Mouse (Mus musculus): ENCODE results near the gene Sgk2.

The Sgk2 gene

DNA sequence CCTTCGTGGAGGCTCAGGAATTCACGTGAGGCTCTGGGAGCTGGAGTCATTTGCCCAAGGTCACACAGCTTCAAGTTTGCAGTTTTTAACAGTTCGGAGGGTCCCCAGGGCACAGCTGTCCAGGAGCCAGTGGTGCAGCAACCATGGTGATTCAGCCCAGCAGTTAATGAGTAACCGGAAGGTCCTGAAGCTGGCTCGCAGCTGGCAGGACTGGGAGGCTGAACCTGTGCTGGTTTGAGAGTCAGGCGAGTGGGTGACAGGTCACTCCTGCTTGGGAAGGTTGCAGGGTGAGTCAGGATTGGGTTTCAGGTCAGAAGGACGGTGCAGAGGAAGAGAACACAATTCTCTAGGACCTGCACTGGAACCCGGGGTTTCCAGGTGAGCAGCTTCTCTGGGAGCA, at the start of gene Sgk2:
TSS of gene Sgk2 (plus strand) at position 113 of the 400 bp plus-strand sequence.
- DNase-seq (ENCODE audit: low read depth, low spot score) = no peak

- no peak for DNase-seq (ENCODE audit: low read depth, low spot score)
Measured at GRCm38 (mm10) chr2:162939562-162939961, 47.6 kb upstream of the Sgk2 start.

- DNase-seq (ENCODE audit: low read depth, low spot score) = no peak
Measured at GRCm38 (mm10) chr2:162943148-162943846, 43.8 kb upstream of the Sgk2 start, which contains the start of gene L3mbtl1. L3mbtl1 (plus strand) TSS chr2:162943472.

DNA sequence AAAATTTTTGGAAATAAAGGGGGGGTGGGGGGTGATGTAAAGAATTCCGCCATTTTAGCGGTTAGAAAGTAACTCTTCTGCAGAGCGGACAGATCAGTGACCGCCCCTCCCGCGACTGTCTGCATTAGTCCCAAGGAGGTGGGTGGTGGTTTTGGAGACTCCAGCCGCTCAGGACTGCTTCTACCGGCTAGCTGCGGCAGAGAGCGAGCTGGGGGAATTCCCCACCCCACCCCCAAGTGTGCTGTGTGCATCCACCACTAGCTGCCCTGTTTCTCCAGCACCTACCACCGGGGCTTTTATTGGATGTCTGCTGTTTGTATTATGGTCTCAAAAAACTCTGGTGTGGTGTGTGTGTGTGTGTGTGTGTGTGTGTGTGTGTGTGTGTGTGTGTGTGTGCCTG, 43.2 kb upstream of the Sgk2 start:
- no peak for DNase-seq (ENCODE audit: low read depth, low spot score)

DNA sequence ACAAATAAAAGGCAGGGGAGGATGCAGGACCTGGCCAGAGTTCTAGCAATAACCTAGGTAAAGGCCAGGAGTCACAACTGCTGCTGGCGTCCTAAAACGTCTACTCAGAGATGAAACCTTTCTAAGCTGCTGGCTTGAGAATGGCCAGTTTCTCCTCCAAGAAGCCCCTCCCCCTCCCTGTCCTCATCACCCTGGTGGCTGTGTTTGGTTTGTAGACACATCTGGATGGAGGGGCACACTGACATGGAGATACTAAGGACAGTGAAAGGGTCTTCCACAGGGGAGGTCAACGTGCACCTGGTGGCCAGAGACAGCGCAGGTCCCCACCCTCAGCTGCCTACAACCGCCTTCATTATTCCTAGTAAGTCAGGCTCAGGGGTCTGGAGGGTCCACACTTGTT, 40.2 kb upstream of the Sgk2 start:
- no peak for DNase-seq (ENCODE audit: low read depth, low spot score)

DNA sequence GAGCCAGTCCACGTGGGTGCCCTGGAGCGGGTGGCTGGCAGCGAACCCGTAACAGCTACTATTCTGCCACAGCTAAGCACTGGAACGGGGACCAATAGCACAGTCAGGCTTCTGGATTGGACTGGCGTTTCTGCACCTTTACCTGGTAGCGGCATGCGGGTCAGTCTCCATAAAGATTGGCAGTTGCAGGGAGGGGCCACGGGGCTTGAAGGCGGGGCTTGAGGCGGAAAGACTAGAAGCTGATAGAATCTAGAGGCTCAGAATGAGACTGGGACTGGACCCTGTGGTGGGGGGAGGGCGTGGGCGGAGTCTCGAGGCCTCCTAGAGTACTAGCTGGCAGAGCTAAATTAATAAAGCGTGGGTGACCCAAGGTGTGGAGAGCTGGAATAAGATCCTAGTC, 39.4 kb upstream of the Sgk2 start:
- DNase-seq (ENCODE audit: low read depth, low spot score) = no peak

GRCm38 (mm10) chr2:162948221-162948620, 38.9 kb upstream of the Sgk2 start:
- DNase-seq (ENCODE audit: low read depth, low spot score) = no peak

GRCm38 (mm10) chr2:162950776-162951175, 36.4 kb upstream of the Sgk2 start:
- DNase-seq (ENCODE audit: low read depth, low spot score) = no peak

GRCm38 (mm10) chr2:162956843-162957242, 30.3 kb upstream of the Sgk2 start:
- no peak for DNase-seq (ENCODE audit: low read depth, low spot score)

GRCm38 (mm10) chr2:162961321-162961720, 25.8 kb upstream of the Sgk2 start:
- DNase-seq (ENCODE audit: low read depth, low spot score) = no peak

DNA sequence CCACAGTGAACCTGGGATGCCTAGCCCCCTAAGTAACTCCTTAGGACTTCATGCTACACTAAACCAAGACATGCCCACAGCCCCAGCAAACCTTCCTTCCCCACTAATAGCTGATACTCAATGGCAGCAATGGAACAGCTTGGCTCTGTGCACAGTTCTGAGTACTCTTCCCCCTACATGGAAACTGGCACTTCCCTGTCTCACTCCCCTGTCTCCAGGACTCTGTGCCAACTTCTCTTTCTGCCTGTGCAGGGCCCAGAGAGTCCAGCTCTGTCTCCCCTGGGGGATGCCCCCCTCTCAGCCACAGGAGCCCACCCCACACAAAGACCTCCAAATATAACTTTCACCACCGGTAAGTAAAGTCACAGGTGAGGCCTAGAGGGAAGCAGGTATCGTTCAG, 20.4 kb upstream of the Sgk2 start:
- DNase-seq (ENCODE audit: low read depth, low spot score) = no peak

GRCm38 (mm10) chr2:162968357-162968756, 18.8 kb upstream of the Sgk2 start:
- DNase-seq (ENCODE audit: low read depth, low spot score) = no peak

DNA sequence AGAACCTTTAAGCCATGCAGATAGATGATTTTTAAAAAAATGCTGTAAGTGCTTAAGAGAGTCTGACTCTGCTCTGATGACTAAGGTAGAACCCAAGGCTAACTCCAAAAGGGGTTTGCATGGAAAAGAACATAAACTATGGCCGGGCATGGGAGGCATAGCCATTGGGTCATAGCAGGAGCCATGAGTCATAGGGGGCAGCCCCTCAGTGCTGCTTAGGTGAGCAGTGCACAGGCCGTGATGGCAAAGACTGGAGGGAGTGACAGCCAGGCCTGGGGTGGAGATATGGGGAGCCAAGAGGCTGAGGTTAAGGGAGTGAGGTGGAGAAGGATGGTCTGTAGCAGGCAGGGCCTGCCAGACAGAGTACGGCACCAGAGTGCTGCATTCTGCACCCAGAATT, 18.0 kb upstream of the Sgk2 start:
- DNase-seq (ENCODE audit: low read depth, low spot score) = no peak

GRCm38 (mm10) chr2:162970896-162971295, 16.2 kb upstream of the Sgk2 start:
- no peak for DNase-seq (ENCODE audit: low read depth, low spot score)

- no peak for DNase-seq (ENCODE audit: low read depth, low spot score)
Measured at GRCm38 (mm10) chr2:162972752-162973151, 14.4 kb upstream of the Sgk2 start.

GRCm38 (mm10) chr2:162973206-162973605, 13.9 kb upstream of the Sgk2 start:
- DNase-seq (ENCODE audit: low read depth, low spot score) = no peak

- no peak for DNase-seq (ENCODE audit: low read depth, low spot score)
Measured at GRCm38 (mm10) chr2:162973637-162974036, 13.5 kb upstream of the Sgk2 start.

DNA sequence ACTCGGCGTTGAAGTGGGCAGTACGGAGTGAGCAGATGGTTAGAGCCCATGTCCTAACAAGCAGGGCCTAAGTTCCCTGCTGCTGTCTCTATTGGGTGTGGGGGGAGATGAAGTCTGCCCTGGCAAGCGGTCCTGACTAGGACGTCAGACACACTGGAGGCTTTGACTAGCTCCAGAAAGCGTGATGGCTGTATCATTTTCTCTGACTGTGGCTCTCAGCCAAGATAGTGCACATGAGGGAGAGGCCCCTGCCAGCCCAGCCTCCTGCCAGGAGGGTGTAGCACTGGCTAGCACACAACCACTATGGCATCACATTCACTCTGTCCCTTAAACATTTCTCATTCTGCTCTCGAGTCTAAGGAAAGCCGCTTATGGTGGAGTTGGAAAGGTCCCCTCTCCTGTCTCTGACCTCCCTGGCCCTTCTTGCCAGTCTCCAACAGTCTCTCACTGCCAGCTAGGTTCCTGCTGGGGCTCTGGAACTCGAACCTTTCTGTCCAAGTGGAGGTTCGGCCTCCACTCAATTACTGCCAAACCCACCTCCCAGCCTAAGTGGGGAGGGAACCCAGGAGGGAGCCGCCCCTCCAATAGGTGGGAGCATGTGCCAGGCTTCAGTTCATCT, 11.9 kb upstream of the Sgk2 start:
- no peak for DNase-seq (ENCODE audit: low read depth, low spot score)

DNA sequence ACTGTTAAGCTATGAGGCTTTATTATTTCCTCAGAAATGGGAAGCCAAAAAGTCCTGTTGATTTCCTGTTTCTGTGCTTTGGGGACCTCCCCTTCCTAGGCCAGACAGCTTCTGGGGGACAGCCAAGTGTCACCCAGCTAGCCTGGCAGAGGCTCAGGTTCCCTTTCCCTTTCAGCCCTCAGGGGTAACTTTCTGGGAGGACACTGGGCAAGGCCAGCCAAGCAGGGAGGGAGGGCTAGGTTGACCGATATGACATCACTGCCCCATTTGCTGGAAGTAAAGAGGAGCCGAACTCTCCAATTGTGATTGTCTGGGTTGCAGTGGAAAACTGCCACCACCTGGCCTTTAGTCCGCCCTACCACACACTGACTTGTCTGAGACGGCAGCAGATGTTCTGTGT, 11.1 kb upstream of the Sgk2 start:
- no peak for DNase-seq (ENCODE audit: low read depth, low spot score)

DNA sequence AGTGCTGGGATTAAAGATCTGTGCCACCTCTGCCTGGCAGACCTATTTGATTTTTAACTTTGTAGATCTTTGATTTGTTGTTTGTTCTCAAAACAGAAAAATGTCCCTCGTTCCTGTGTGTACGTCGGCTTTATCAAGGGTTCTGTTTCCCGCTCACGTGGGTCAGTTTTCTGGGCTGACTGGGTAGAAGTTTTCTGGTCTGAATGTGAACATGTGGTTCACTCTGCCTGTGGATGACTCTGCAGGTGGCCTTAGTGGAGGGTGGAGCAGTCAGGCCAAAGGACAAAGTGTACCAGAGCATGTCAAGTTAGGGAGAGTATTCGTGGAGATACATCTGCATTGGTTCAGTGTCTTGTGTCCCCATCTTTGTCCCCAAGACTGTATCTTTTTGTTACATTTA, 2.7 kb upstream of the Sgk2 start:
- DNase-seq (ENCODE audit: low read depth, low spot score) = no peak

- DNase-seq (ENCODE audit: low read depth, low spot score) = no peak
Measured at GRCm38 (mm10) chr2:162985923-162986322, 1.2 kb upstream of the Sgk2 start.

DNA sequence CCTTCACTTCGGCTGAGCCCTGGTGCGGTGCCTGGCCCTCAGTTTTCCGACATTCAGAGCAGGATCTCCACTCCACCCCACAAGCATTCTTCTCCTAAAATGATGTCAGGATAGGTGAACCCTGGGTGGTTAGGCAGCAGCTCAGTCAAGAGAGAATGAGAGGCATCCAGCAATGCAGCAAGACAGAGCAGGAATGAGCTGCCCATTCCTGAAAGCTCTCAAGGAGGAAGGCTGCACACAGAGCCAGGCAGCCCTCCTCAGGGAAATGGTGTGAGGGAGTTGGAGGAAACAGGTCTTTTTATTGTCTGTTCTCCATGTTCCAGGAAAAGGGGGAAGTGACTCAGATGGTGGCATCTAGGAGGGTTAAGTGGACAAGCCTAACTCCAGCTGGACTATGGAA, 366 bp upstream of the Sgk2 start:
- DNase-seq (ENCODE audit: low read depth, low spot score) = no peak

DNA sequence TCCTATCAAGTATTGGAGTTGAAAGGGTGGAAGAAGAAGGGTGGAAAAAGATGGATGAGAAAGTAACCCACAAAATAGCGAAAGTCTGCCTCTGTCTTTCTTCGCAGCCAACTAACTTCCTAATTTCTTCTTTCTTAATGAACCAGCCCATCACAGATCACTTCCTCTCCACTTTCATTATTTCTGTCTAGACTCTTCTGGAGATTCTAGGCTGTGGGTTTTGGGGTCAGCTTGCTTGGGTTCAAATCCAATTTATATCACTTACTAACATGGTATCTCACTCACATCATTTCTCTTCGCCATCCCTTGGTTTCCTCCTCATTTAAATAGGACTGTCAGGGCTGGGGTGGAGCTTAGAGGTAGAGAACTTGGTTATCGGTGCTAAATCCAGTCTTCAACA, 1.1 kb downstream of the Sgk2 start:
- no peak for DNase-seq (ENCODE audit: low read depth, low spot score)
